Mouse (Mus musculus) small intestine, adult 2 months (tissue): ENCODE results near the gene Eif3k. TPM values are rescaled to one million over a fixed set of nuclear protein-coding genes. Genes with fewer than 3 reads are reported as not detected.
A peak's percentile ranks its signal among the peaks of the same experiment; 100 is the strongest.

Experiments used
- H3K27ac ChIP-seq: fragments of 200-500 bp; 2 replicates; pipeline ENCODE4 v1.5.1; 2012; ENCODE audit warnings: low read depth, low read length, control low read depth, inconsistent platforms; ENCODE audit not compliant: insufficient read depth
- H3K27me3 ChIP-seq: fragments of 200-500 bp; 2 replicates; pipeline ENCODE4 v1.6.1; 2012; ENCODE audit warnings: mild to moderate bottlenecking, moderate library complexity, low read length, inconsistent platforms; ENCODE audit not compliant: control insufficient read depth, insufficient read depth
- H3K36me3 ChIP-seq: fragments of 200-500 bp; 2 replicates; pipeline ENCODE4 v1.6.1; 2012; ENCODE audit warnings: mild to moderate bottlenecking, low read length, control low read depth, inconsistent platforms; ENCODE audit not compliant: control insufficient read depth, insufficient read depth
- H3K4me1 ChIP-seq: fragments of 200-500 bp; 2 replicates; pipeline ENCODE4 v1.6.1; 2012; ENCODE audit warnings: low read length, inconsistent platforms, mixed read lengths; ENCODE audit not compliant: control insufficient read depth, insufficient read depth, insufficient read length
- H3K4me3 ChIP-seq: fragments of 200-500 bp; 2 replicates; pipeline ENCODE4 v1.5.1; 2012; ENCODE audit warnings: low read depth, mild to moderate bottlenecking, control low read depth, inconsistent platforms, low read length, moderate library complexity
- CTCF ChIP-seq: fragments of 200-500 bp; IDR thresholded peaks from 2 replicates; pipeline ENCODE4 v1.5.1; 2012; ENCODE audit warnings: low read depth, mild to moderate bottlenecking, control low read depth, inconsistent platforms, low read length, moderate library complexity, mixed read lengths; ENCODE audit not compliant: insufficient replicate concordance, insufficient read length; ENCODE audit errors: extremely low read depth
- POLR2A ChIP-seq: fragments of 200-500 bp; IDR thresholded peaks from 2 replicates; pipeline ENCODE4 v1.6.1; 2012; ENCODE audit warnings: low read depth, mild to moderate bottlenecking, control low read depth, inconsistent platforms, low read length, moderate library complexity
- WGBS: fragments of 180-500 bp; shearing (Covaris S2); methylation state at CpG from one replicate; pipeline ENCODE4 v1.1.7; 2018; 5-methylcytosine and 5-hydroxymethylcytosine counted together
- polyA plus RNA-seq: library from polyadenylated mRNA; depleted of rRNA; stranded (reverse); fragments of >200 nt; gene quantifications from 2 replicates; pipeline ENCODE4 v1.2.3, GENCODE M21; 2012

Eif3k gene
- polyA plus RNA-seq, 1 experiment: 169 TPM

GRCm38 (mm10) chr7:29022479-29022878 is 40.8 kb upstream of the Eif3k start:
- WGBS: 88% methylated on average over 8 of the region's 8 CpGs
- Histone ChIP-seq H3K27ac (no peak overlapping the region), H3K27me3 (peaks cover 18% of the 10 kb centered on the region), H3K36me3 (no peaks in the 10 kb centered on the region), H3K4me1 (peaks cover 5% of the 10 kb centered on the region), H3K4me3 (no peak overlapping the region)
- TF ChIP-seq CTCF: no peak
- no peak for TF ChIP-seq POLR2A

- H3K27me3 ChIP-seq: peaks cover 18% of the 10 kb centered on the region
- 4% methylated on average over 88 of the region's 88 CpGs for WGBS
- no peak overlapping the region for H3K27ac ChIP-seq
- peak overlapping the region; percentile 44 for H3K4me3 ChIP-seq
- H3K4me1 ChIP-seq: peaks cover 5% of the 10 kb centered on the region
- TF ChIP-seq CTCF (no peak), POLR2A (no peak)
- H3K36me3 ChIP-seq: no peaks in the 10 kb centered on the region
These were observed 38.0 kb upstream of the Eif3k start for GRCm38 (mm10) chr7:29019447-29020220.

DNA sequence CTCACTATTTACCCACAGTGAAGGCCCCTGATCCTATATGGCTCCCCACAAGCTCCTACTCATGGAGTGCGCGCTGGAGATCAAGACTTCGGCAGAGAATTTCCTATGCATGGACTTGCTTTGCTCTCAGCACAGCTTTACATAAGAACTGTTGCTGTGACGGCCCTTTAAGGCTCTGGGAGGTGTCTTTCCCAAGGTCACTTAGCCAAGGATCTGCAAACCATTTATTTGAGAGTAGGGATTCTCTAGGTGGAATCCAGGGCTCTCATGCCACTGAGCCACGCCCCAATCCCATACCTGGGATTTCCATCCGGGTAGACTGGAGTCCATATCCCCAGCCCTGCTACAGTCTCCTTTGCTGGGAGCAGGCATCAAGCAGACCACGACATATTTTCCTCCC is 35.6 kb upstream of the Eif3k start:
- TF ChIP-seq POLR2A: no peak
- no peak for TF ChIP-seq CTCF
- H3K27me3 ChIP-seq: peaks cover 18% of the 10 kb centered on the region

GRCm38 (mm10) chr7:29016440-29016839 is 34.8 kb upstream of the Eif3k start:
- H3K4me3 ChIP-seq: no peak overlapping the region
- no peaks in the 10 kb centered on the region for H3K36me3 ChIP-seq
- H3K27me3 ChIP-seq: peaks cover 18% of the 10 kb centered on the region
- H3K27ac ChIP-seq: no peak overlapping the region
- H3K4me1 ChIP-seq: peaks cover 5% of the 10 kb centered on the region
- WGBS: 77% methylated on average over 7 of the region's 7 CpGs
- no peak for TF ChIP-seq POLR2A
- TF ChIP-seq CTCF: no peak

More for the DNA sequence above, 35.6 kb upstream of the Eif3k start:
- WGBS: 81% methylated on average over 7 of the region's 7 CpGs
- Histone ChIP-seq H3K4me3 (no peak overlapping the region), H3K36me3 (no peaks in the 10 kb centered on the region), H3K4me1 (peaks cover 5% of the 10 kb centered on the region), H3K27ac (no peak overlapping the region)

- H3K27ac ChIP-seq: no peak overlapping the region
- peaks cover 14% of the 10 kb centered on the region for H3K27me3 ChIP-seq
- peaks cover 5% of the 10 kb centered on the region for H3K4me1 ChIP-seq
- WGBS: 91% methylated on average over 1 of the region's 1 CpGs
- H3K4me3 ChIP-seq: no peak overlapping the region
- TF ChIP-seq CTCF: no peak
- TF ChIP-seq POLR2A: no peak
- no peaks in the 10 kb centered on the region for H3K36me3 ChIP-seq
These were observed 33.3 kb upstream of the Eif3k start for GRCm38 (mm10) chr7:29014984-29015383.

DNA sequence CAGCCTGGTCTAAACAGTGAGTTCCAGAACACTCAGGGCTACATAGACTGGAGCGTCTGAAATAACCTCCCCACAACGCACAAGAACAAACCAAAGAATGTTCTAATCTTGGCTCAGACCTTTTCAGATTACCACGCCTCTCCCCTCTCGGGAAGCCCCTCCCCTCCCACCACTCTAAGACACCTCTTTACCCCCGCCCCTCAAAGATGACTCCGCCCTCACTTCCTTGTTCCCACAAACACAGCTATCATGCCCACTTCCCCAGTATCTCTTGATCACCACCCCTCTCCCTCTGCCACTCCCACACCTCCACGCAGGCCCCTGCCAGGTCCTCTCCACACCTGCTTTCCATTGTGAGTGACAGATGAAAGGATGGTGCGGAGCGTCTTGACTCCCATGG is 27.1 kb upstream of the Eif3k start:
- Histone ChIP-seq H3K4me3 (no peak overlapping the region), H3K36me3 (no peaks in the 10 kb centered on the region), H3K4me1 (no peaks in the 10 kb centered on the region), H3K27me3 (no peaks in the 10 kb centered on the region), H3K27ac (peak overlapping the region; percentile 43; the same call in 1 of the 2 replicates)
- TF ChIP-seq CTCF (no peak), POLR2A (no peak)
- 56% methylated on average over 9 of the region's 9 CpGs for WGBS

DNA sequence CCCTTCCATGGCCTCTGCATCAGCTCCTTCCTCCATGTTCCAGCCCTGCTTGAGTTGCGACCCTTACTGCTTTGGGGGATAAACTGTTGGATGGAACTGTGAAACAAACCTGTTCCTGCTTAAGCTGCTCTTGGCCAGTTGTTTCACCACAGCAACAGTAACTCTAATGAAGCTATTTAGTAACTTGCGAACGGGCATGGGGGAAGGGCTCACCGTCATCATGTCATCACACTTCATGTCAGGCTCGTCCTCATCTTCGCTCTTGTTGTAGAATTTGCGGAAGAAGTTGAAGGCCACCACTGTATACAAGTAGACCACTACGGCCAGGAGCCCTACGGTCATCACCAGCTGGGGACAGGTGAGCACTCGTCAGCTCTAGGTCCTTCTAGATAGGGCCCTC is 26.5 kb upstream of the Eif3k start:
- H3K36me3 ChIP-seq: no peaks in the 10 kb centered on the region
- H3K4me1 ChIP-seq: no peaks in the 10 kb centered on the region
- WGBS: 89% methylated on average over 10 of the region's 10 CpGs
- H3K27me3 ChIP-seq: no peaks in the 10 kb centered on the region
- H3K27ac ChIP-seq: peak overlapping the region; percentile 43
- H3K4me3 ChIP-seq: no peak overlapping the region
- no peak for TF ChIP-seq CTCF
- no peak for TF ChIP-seq POLR2A
